Mouse (Mus musculus): ENCODE results near the gene Vgll4. TPM values are rescaled to one million over a fixed set of nuclear protein-coding genes. Genes with fewer than 3 reads are reported as not detected.
A peak's percentile ranks its signal among the peaks of the same experiment; 100 is the strongest.

The Vgll4 gene
- polyA plus RNA-seq, 1 experiment from 2014 or later, result 136 TPM

- ATAC-seq (ENCODE audit: insufficient number of reproducible peaks, insufficient read depth, low FRiP score, low TSS enrichment), result no peak
- H3K9ac ChIP-seq, result no peak overlapping the region
- no peaks in the 10 kb centered on the region for H3K9me3 ChIP-seq
- H3K27ac ChIP-seq, result peak overlapping the region; percentile 52
- no peaks in the 10 kb centered on the region for H3K36me3 ChIP-seq
- no peaks in the 10 kb centered on the region for H3K27me3 ChIP-seq
- H3K4me3 ChIP-seq, result no peak overlapping the region
- 53% methylated on average over 7 of the region's 7 CpGs for WGBS
- H3K4me2 ChIP-seq (replicated peaks), result no peak overlapping the region
- H3K4me1 ChIP-seq, result peaks cover 51% of the 10 kb centered on the region
Measured at GRCm38 (mm10) chr6:114848761-114849160, 121.0 kb downstream of the Vgll4 start.

GRCm38 (mm10) chr6:114847582-114848174 is 122.1 kb downstream of the Vgll4 start:
- H3K9ac ChIP-seq, result no peak overlapping the region
- no peak overlapping the region for H3K4me3 ChIP-seq
- WGBS, result 75% methylated on average over 12 of the region's 12 CpGs
- no peak overlapping the region for H3K27ac ChIP-seq
- H3K27me3 ChIP-seq, result no peaks in the 10 kb centered on the region
- ATAC-seq (ENCODE audit: insufficient number of reproducible peaks, insufficient read depth, low FRiP score, low TSS enrichment), result no peak
- H3K9me3 ChIP-seq, result no peaks in the 10 kb centered on the region
- H3K36me3 ChIP-seq, result no peaks in the 10 kb centered on the region
- no peak overlapping the region for H3K4me2 ChIP-seq (replicated peaks)
- peaks cover 41% of the 10 kb centered on the region for H3K4me1 ChIP-seq

GRCm38 (mm10) chr6:114846153-114846772 is 123.5 kb downstream of the Vgll4 start:
- 18% methylated on average over 4 of the region's 4 CpGs for WGBS
- peaks cover 39% of the 10 kb centered on the region for H3K4me1 ChIP-seq
- no peaks in the 10 kb centered on the region for H3K9me3 ChIP-seq
- no peaks in the 10 kb centered on the region for H3K36me3 ChIP-seq
- no peak overlapping the region for H3K4me3 ChIP-seq
- H3K27me3 ChIP-seq, result no peaks in the 10 kb centered on the region
- H3K4me2 ChIP-seq (replicated peaks), result no peak overlapping the region
- 0 out of 2 replicates have a peak overlapping the region, but pooled peaks have one; percentile 18 for H3K27ac ChIP-seq
- H3K9ac ChIP-seq, result no peak overlapping the region
- 0 out of 2 replicates have a peak, but pooled peaks have one; percentile 36 for ATAC-seq (ENCODE audit: insufficient number of reproducible peaks, insufficient read depth, low FRiP score, low TSS enrichment)

GRCm38 (mm10) chr6:114842863-114843262 is 126.9 kb downstream of the Vgll4 start:
- H3K4me3 ChIP-seq, result no peak overlapping the region
- no peak overlapping the region for H3K9ac ChIP-seq
- H3K27ac ChIP-seq, result no peak overlapping the region
- WGBS, result 79% methylated on average over 2 of the region's 2 CpGs
- no peak for ATAC-seq (ENCODE audit: insufficient number of reproducible peaks, insufficient read depth, low FRiP score, low TSS enrichment)
- H3K36me3 ChIP-seq, result no peaks in the 10 kb centered on the region
- H3K9me3 ChIP-seq, result 0 out of 2 replicates have a peak, but pooled peaks cover 7% of the 10 kb centered on the region
- no peaks in the 10 kb centered on the region for H3K27me3 ChIP-seq
- H3K4me2 ChIP-seq (replicated peaks), result no peak overlapping the region
- H3K4me1 ChIP-seq, result peaks cover 38% of the 10 kb centered on the region

GRCm38 (mm10) chr6:114842131-114842530 is 127.7 kb downstream of the Vgll4 start:
- no peak overlapping the region for H3K4me2 ChIP-seq (replicated peaks)
- peak overlapping the region; percentile 58; the same call in 1 of the 2 replicates for H3K27ac ChIP-seq
- H3K9ac ChIP-seq, result no peak overlapping the region

GRCm38 (mm10) chr6:114840012-114840411 is 129.8 kb downstream of the Vgll4 start:
- H3K27ac ChIP-seq, result no peak overlapping the region
- H3K27me3 ChIP-seq, result no peaks in the 10 kb centered on the region
- peaks cover 29% of the 10 kb centered on the region for H3K4me1 ChIP-seq
- H3K4me2 ChIP-seq (replicated peaks), result no peak overlapping the region
- H3K9ac ChIP-seq, result no peak overlapping the region
- H3K4me3 ChIP-seq, result no peak overlapping the region
- no peaks in the 10 kb centered on the region for H3K36me3 ChIP-seq
- H3K9me3 ChIP-seq, result 0 out of 2 replicates have a peak, but pooled peaks cover 7% of the 10 kb centered on the region
- ATAC-seq (ENCODE audit: insufficient number of reproducible peaks, insufficient read depth, low FRiP score, low TSS enrichment), result no peak
- 88% methylated on average over 7 of the region's 7 CpGs for WGBS

More at GRCm38 (mm10) chr6:114842131-114842530, 127.7 kb downstream of the Vgll4 start:
- Histone ChIP-seq H3K9me3 (0 out of 2 replicates have a peak, but pooled peaks cover 7% of the 10 kb centered on the region), H3K4me3 (no peak overlapping the region), H3K4me1 (peaks cover 38% of the 10 kb centered on the region), H3K27me3 (no peaks in the 10 kb centered on the region), H3K36me3 (no peaks in the 10 kb centered on the region)
- 50% methylated on average over 3 of the region's 3 CpGs for WGBS
- no peak for ATAC-seq (ENCODE audit: insufficient number of reproducible peaks, insufficient read depth, low FRiP score, low TSS enrichment)

- Histone ChIP-seq H3K9me3 (0 out of 2 replicates have a peak, but pooled peaks cover 7% of the 10 kb centered on the region), H3K36me3 (no peaks in the 10 kb centered on the region), H3K27ac (no peak overlapping the region), H3K27me3 (no peaks in the 10 kb centered on the region), H3K4me2 (replicated peaks) (no peak overlapping the region), H3K4me3 (no peak overlapping the region), H3K9ac (no peak overlapping the region), H3K4me1 (peaks cover 35% of the 10 kb centered on the region)
- ATAC-seq (ENCODE audit: insufficient number of reproducible peaks, insufficient read depth, low FRiP score, low TSS enrichment), result no peak
- WGBS, result 85% methylated on average over 4 of the region's 4 CpGs
Measured at GRCm38 (mm10) chr6:114838872-114839271, 130.9 kb downstream of the Vgll4 start.

GRCm38 (mm10) chr6:114836433-114836832 is 133.4 kb downstream of the Vgll4 start:
- no peak overlapping the region for H3K4me3 ChIP-seq
- ATAC-seq (ENCODE audit: insufficient number of reproducible peaks, insufficient read depth, low FRiP score, low TSS enrichment), result no peak
- H3K27ac ChIP-seq, result no peak overlapping the region
- no peaks in the 10 kb centered on the region for H3K27me3 ChIP-seq
- H3K4me2 ChIP-seq (replicated peaks), result no peak overlapping the region
- H3K9me3 ChIP-seq, result 0 out of 2 replicates have a peak, but pooled peaks cover 7% of the 10 kb centered on the region
- H3K36me3 ChIP-seq, result no peaks in the 10 kb centered on the region
- peaks cover 43% of the 10 kb centered on the region for H3K4me1 ChIP-seq
- 82% methylated on average over 3 of the region's 3 CpGs for WGBS
- H3K9ac ChIP-seq, result no peak overlapping the region

- Histone ChIP-seq H3K27ac (no peak overlapping the region), H3K4me2 (replicated peaks) (no peak overlapping the region), H3K27me3 (no peaks in the 10 kb centered on the region), H3K9me3 (0 out of 2 replicates have a peak, but pooled peaks cover 7% of the 10 kb centered on the region), H3K4me3 (no peak overlapping the region), H3K4me1 (peaks cover 37% of the 10 kb centered on the region), H3K36me3 (no peaks in the 10 kb centered on the region), H3K9ac (no peak overlapping the region)
- ATAC-seq (ENCODE audit: insufficient number of reproducible peaks, insufficient read depth, low FRiP score, low TSS enrichment), result no peak
- WGBS, result 81% methylated on average over 1 of the region's 1 CpGs
Measured at GRCm38 (mm10) chr6:114835752-114836151, 134.0 kb downstream of the Vgll4 start.

- Histone ChIP-seq H3K4me2 (replicated peaks) (no peak overlapping the region), H3K9me3 (0 out of 2 replicates have a peak, but pooled peaks cover 7% of the 10 kb centered on the region), H3K36me3 (no peaks in the 10 kb centered on the region), H3K27ac (no peak overlapping the region), H3K4me1 (peaks cover 33% of the 10 kb centered on the region), H3K27me3 (no peaks in the 10 kb centered on the region), H3K4me3 (no peak overlapping the region), H3K9ac (no peak overlapping the region)
- WGBS, result 85% methylated on average over 7 of the region's 7 CpGs
- no peak for ATAC-seq (ENCODE audit: insufficient number of reproducible peaks, insufficient read depth, low FRiP score, low TSS enrichment)
Measured at GRCm38 (mm10) chr6:114835344-114835743, 134.4 kb downstream of the Vgll4 start.

GRCm38 (mm10) chr6:114833791-114834346 is 135.9 kb downstream of the Vgll4 start:
- Histone ChIP-seq H3K9me3 (0 out of 2 replicates have a peak, but pooled peaks cover 7% of the 10 kb centered on the region), H3K4me3 (no peak overlapping the region), H3K27me3 (no peaks in the 10 kb centered on the region), H3K27ac (peak overlapping the region; percentile 19), H3K4me1 (peaks cover 24% of the 10 kb centered on the region), H3K36me3 (no peaks in the 10 kb centered on the region), H3K9ac (no peak overlapping the region), H3K4me2 (replicated peaks) (no peak overlapping the region)
- WGBS, result 67% methylated on average over 4 of the region's 4 CpGs
- ATAC-seq (ENCODE audit: insufficient number of reproducible peaks, insufficient read depth, low FRiP score, low TSS enrichment), result no peak
